Mouse (Mus musculus): ENCODE measurements around the gene Eno1.

- TF ChIP-seq POLR2A (IDR thresholded peaks at IDR 0.05; ENCODE audit: low read depth, low read length) (no peak), CTCF (IDR thresholded peaks at IDR 0.05; ENCODE audit: extremely low read depth, insufficient read depth, insufficient read length, insufficient replicate concordance) (peak; percentile 58; the same call in 1 of the 2 replicates)
These were observed 3.4 kb downstream of the Eno1 start for GRCm38 (mm10) chr4:150239951-150240368.
